ENCODE assay signal across 8 mouse cellular contexts in the genomic region with DNA sequence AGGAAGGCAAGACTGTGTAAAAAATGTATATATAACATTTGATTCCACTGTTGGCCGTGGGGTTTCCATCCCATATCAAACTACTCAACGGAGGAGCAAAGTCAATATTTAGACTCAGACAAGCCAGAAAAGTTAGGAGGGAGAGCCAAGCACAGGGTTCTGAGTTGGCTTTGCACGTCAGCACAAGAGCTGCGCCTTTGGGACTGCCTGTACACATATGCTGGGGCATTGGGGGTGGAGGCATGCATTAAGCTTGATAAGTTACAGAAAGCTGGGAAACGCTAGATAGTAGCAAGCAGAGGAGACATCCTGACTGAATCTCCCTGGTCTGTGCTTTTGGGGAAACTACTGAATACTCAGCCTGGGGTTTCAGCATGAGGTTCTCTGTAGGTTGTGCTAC. TPM values are rescaled to one million over a fixed set of nuclear protein-coding genes. Genes with fewer than 3 reads are reported as not detected.
DNase-seq lines count a peak whose midpoint lies in the region; ATAC-seq lines count a peak whose summit lies in the region.

No protein-coding gene starts in this region.

- peak overlapping the region; percentile 99 for H3K27ac ChIP-seq in embryonic facial prominence, embryonic 10.5 days (replicated peaks)
- H3K27ac ChIP-seq in hindbrain, embryonic 12.5 days = peak overlapping the region; percentile 99; the same call in 1 of the 2 replicates
- H3K27ac ChIP-seq in lung, embryonic 15.5 days = peak overlapping the region; percentile 98

- DNase-seq in adrenal gland, postnatal 10 days = peak; percentile 37
- no peak for DNase-seq in adrenal gland, adult (ENCODE audit: inconsistent age in 2 of 2, low spot score in 1 of 2)
- peak; percentile 19 for DNase-seq in embryonic facial prominence, embryonic 10.5 days (ENCODE audit: low spot score)
- peak; percentile 46 for DNase-seq in testis, postnatal 10 days (ENCODE audit: low spot score)
- no peak for DNase-seq in left cerebral cortex, postnatal 4 days
- no peak for DNase-seq in cerebellum, adult 9-11 months

- H3K9ac ChIP-seq in hindbrain, embryonic 12.5 days = peak overlapping the region; percentile 94
- H3K9ac ChIP-seq in lung, embryonic 15.5 days = peak overlapping the region; percentile 87

- H3K4me2 ChIP-seq in hindbrain, embryonic 12.5 days (replicated peaks) = peak overlapping the region; percentile 79
- H3K4me2 ChIP-seq in lung, embryonic 15.5 days = peak overlapping the region; percentile 95

- H3K36me3 ChIP-seq in embryonic facial prominence, embryonic 10.5 days (replicated peaks) = peaks cover 51% of the 10 kb centered on the region
- peaks cover 21% of the 10 kb centered on the region; the same call in 1 of the 2 replicates for H3K36me3 ChIP-seq in hindbrain, embryonic 12.5 days
- peaks cover 5% of the 10 kb centered on the region; the same call in 1 of the 2 replicates for H3K36me3 ChIP-seq in lung, embryonic 15.5 days

- peaks cover 26% of the 10 kb centered on the region for H3K4me1 ChIP-seq in embryonic facial prominence, embryonic 10.5 days
- peaks cover 12% of the 10 kb centered on the region for H3K4me1 ChIP-seq in hindbrain, embryonic 12.5 days
- peaks cover 11% of the 10 kb centered on the region; the same call in 1 of the 2 replicates for H3K4me1 ChIP-seq in lung, embryonic 15.5 days

- H3K9me3 ChIP-seq in embryonic facial prominence, embryonic 10.5 days = peaks cover 4% of the 10 kb centered on the region; the same call in 1 of the 2 replicates
- H3K9me3 ChIP-seq in hindbrain, embryonic 12.5 days (replicated peaks) = no peaks in the 10 kb centered on the region
- no peaks in the 10 kb centered on the region for H3K9me3 ChIP-seq in lung, embryonic 15.5 days

- WGBS in embryonic facial prominence, embryonic 10.5 days = 34% methylated on average over 5 of the region's 5 CpGs
- 45% methylated on average over 5 of the region's 5 CpGs for whole genome bisulfite sequencing in hindbrain, embryonic 12.5 days
- 8% methylated on average over 5 of the region's 5 CpGs for WGBS in lung, embryonic 15.5 days

- ATAC-seq in hindbrain, embryonic 12.5 days (ENCODE audit: low FRiP score) = no peak
- no peak for ATAC-seq in lung, embryonic 15.5 days (ENCODE audit: borderline replicate concordance, extremely low read depth, low FRiP score, low TSS enrichment)

- intact Hi-C loops in left cerebral cortex, postnatal 4 days (cut with DNase I) = no loop called here

- no peaks in the 10 kb centered on the region for H3K27me3 ChIP-seq in embryonic facial prominence, embryonic 10.5 days (replicated peaks; ENCODE audit: low read depth, poor library complexity, severe bottlenecking)
- H3K27me3 ChIP-seq in hindbrain, embryonic 12.5 days = no peaks in the 10 kb centered on the region
- H3K27me3 ChIP-seq in lung, embryonic 15.5 days = no peaks in the 10 kb centered on the region

- peak overlapping the region; percentile 90 for H3K4me3 ChIP-seq in embryonic facial prominence, embryonic 10.5 days
- H3K4me3 ChIP-seq in hindbrain, embryonic 12.5 days = peak overlapping the region; percentile 77
- peak overlapping the region; percentile 75 for H3K4me3 ChIP-seq in lung, embryonic 15.5 days

RNA-seq across cellular contexts. Expression of gene A930033H14Rik, which starts 1.1 kb away (rescaled TPM):
- 1 to 10 TPM; 2.5 to 4.4 TPM for total RNA-seq in adrenal gland, postnatal 10 days (2021)
- 1.2 and 1.4 TPM in 2 replicates for polyA plus RNA-seq in embryonic facial prominence, embryonic 10.5 days (2016; fragmentation: Nextera tagmentation; extraction: Ambion mirVana)
- polyA plus RNA-seq in hindbrain, embryonic 12.5 days (2016; fragmentation: Nextera tagmentation; extraction: Ambion mirVana) = 1.9 TPM in 2 replicates
- 1.3 and 1.6 TPM in 2 replicates for polyA plus RNA-seq in lung, embryonic 15.5 days (2015; fragmentation: Nextera tagmentation; extraction: Ambion mirVana)
- total RNA-seq in left cerebral cortex, postnatal 4 days (2021) = 1 to 10 TPM; 6.2 to 6.5 TPM

Comparison
In these comparisons a context has a peak if more than half of its experiments do, and no peak if none do; other contexts are left out.
1. DNase-seq: peak in adrenal gland, postnatal 10 days (single experiment), embryonic facial prominence, embryonic 10.5 days (single experiment) and testis, postnatal 10 days (single experiment); none in adrenal gland, adult (0 of 2), left cerebral cortex, postnatal 4 days (single experiment) and cerebellum, adult 9-11 months (single experiment).
2. Peak in every context shown above with its lines, with median percentiles within 50 percentile points of each other: H3K27ac ChIP-seq and H3K4me3 ChIP-seq.